In genomic region chr6:51508750-51509648, GRCm38 (mm10) we compare ENCODE assay signal across 8 mouse cellular contexts. TPM values are rescaled to one million over a fixed set of nuclear protein-coding genes. Genes with fewer than 3 reads are reported as not detected.
DNase-seq lines count a peak whose midpoint lies in the region; ATAC-seq and TF ChIP-seq lines count a peak whose summit lies in the region.

No protein-coding gene starts in this region.

- peak; percentile 82 for ATAC-seq in hindbrain, embryonic 16.5 days
- ATAC-seq in megakaryocyte, adult 5-6 weeks (ENCODE audit: poor library complexity, severe bottlenecking): peak; percentile 97

- 22% methylated on average over 18 of the region's 18 CpGs for WGBS in hindbrain, embryonic 16.5 days

- peak overlapping the region; percentile 55 for H3K27ac ChIP-seq in gastrocnemius, adult 2 months
- H3K27ac ChIP-seq in hindbrain, embryonic 16.5 days (ENCODE audit: low read depth, low read length): no peak overlapping the region

- intact Hi-C loops in gastrocnemius, adult 2 months (cut with DNase I): loop anchor here (5.0 kb wide), 1 partner anchor 127 kb away; no protein-coding TSS in a partner anchor

- no peaks in the 10 kb centered on the region for H3K36me3 ChIP-seq in hindbrain, embryonic 16.5 days (ENCODE audit: control insufficient read depth, insufficient read depth, low read length)

- peak overlapping the region; percentile 65 for H3K4me3 ChIP-seq in gastrocnemius, adult 2 months
- H3K4me3 ChIP-seq in hindbrain, embryonic 16.5 days (ENCODE audit: low read length): peak overlapping the region; percentile 33

- TF ChIP-seq CTCF in gastrocnemius, adult 2 months (IDR thresholded peaks at IDR 0.05): peak; percentile 68

- peak; percentile 75 for DNase-seq in WW6 (ENCODE audit: low read depth, low spot score)
- DNase-seq in cerebellum, postnatal 25 days: peak; percentile 74 to 90
- DNase-seq in gastrocnemius, adult 2 months: peak; percentile 84
- peak; percentile 33 to 58 for DNase-seq in left cerebral cortex, adult 8-10 months (ENCODE audit: low spot score in 2 of 2)
- peak; percentile 72 to 78 for DNase-seq in right cerebral cortex, adult 2 months (ENCODE audit: low spot score in 2 of 2)
- DNase-seq in urinary bladder, postnatal 14 days (ENCODE audit: low spot score): peak; percentile 80

- H3K27me3 ChIP-seq in hindbrain, embryonic 16.5 days (replicated peaks; ENCODE audit: control insufficient read depth, insufficient read depth, low read length): no peaks in the 10 kb centered on the region

- no peaks in the 10 kb centered on the region for H3K9me3 ChIP-seq in hindbrain, embryonic 16.5 days (ENCODE audit: control insufficient read depth, low read length)

- no peaks in the 10 kb centered on the region; the same call in 1 of the 2 replicates for H3K4me1 ChIP-seq in hindbrain, embryonic 16.5 days (ENCODE audit: control insufficient read depth, insufficient read depth, low read depth, low read length)

- peak overlapping the region; percentile 33 for H3K9ac ChIP-seq in hindbrain, embryonic 16.5 days (ENCODE audit: low read depth, low read length)

- peak overlapping the region; percentile 51 for H3K4me2 ChIP-seq in hindbrain, embryonic 16.5 days (ENCODE audit: low read length)

RNA-seq across cellular contexts. Expression of gene Snx10, which starts 14.7 kb away (rescaled TPM):
- 1 to 10 TPM; 4.4 to 6.1 TPM for total RNA-seq in gastrocnemius, adult 2 months (2021)
- 65.9 and 76.2 TPM in 2 replicates for polyA plus RNA-seq in hindbrain, embryonic 16.5 days (2015; fragmentation: Nextera tagmentation; extraction: Ambion mirVana)
- 100 to 1,000 TPM in 3 of 4 experiments, 10 to 100 TPM in 1; 98.8 to 113 (median 110) TPM for total RNA-seq in left cerebral cortex, adult 8-10 months (2022)
- total RNA-seq in megakaryocyte, adult 5-6 weeks (2015): 126 and 133 TPM in 2 replicates
- total RNA-seq in megakaryocyte, adult 5-6 weeks (2017): 114 and 125 TPM in 2 replicates

RNA-seq across cellular contexts. Expression of gene Cbx3, which starts 38.8 kb away (rescaled TPM):
- total RNA-seq in gastrocnemius, adult 2 months (2021): 10 to 100 TPM; 38.6 to 51.1 TPM
- polyA plus RNA-seq in hindbrain, embryonic 16.5 days (2015; fragmentation: Nextera tagmentation; extraction: Ambion mirVana): 309 and 335 TPM in 2 replicates
- total RNA-seq in left cerebral cortex, adult 8-10 months (2022): 100 to 1,000 TPM; 125 to 141 (median 133) TPM
- 179 and 190 TPM in 2 replicates for total RNA-seq in megakaryocyte, adult 5-6 weeks (2015)
- total RNA-seq in megakaryocyte, adult 5-6 weeks (2017): 242 and 272 TPM in 2 replicates

RNA-seq across cellular contexts. Expression of gene Hnrnpa2b1, which starts 39.3 kb away (rescaled TPM):
- 100 to 1,000 TPM; 290 to 399 TPM for total RNA-seq in gastrocnemius, adult 2 months (2021)
- polyA plus RNA-seq in hindbrain, embryonic 16.5 days (2015; fragmentation: Nextera tagmentation; extraction: Ambion mirVana): 1,209 and 1,220 TPM in 2 replicates
- 100 to 1,000 TPM; 357 to 475 (median 406) TPM for total RNA-seq in left cerebral cortex, adult 8-10 months (2022)
- 1,149 and 1,154 TPM in 2 replicates for total RNA-seq in megakaryocyte, adult 5-6 weeks (2015)
- total RNA-seq in megakaryocyte, adult 5-6 weeks (2017): 1,039 and 1,264 TPM in 2 replicates

Comparison
In these comparisons a context has a peak if more than half of its experiments do, and no peak if none do; other contexts are left out.
1. RNA of gene Snx10, which starts 14.7 kb away (total RNA-seq): 114 to 133 TPM in megakaryocyte, adult 5-6 weeks and 98.8 to 113 TPM in left cerebral cortex, adult 8-10 months; 4.4 to 6.1 TPM in gastrocnemius, adult 2 months; every median in the first group is over 10 times any median in the second.
2. Peak in every context shown above with its lines, with median percentiles within 50 percentile points of each other: DNase-seq.